Mouse (Mus musculus) megakaryocyte, embryonic 14.5 days (primary cell): ENCODE results near the gene Gm5485.

Experiments used
- FLI1 ChIP-seq: IDR thresholded peaks from 2 replicates; pipeline ENCODE4 v1.6.1; 2012; ENCODE audit warnings: low read length, inconsistent platforms, mixed read lengths
- GATA1 ChIP-seq: IDR thresholded peaks from 3 replicates; pipeline ENCODE4 v1.6.1; 2012; ENCODE audit warnings: mixed read lengths, low read length, inconsistent platforms, borderline replicate concordance

DNA sequence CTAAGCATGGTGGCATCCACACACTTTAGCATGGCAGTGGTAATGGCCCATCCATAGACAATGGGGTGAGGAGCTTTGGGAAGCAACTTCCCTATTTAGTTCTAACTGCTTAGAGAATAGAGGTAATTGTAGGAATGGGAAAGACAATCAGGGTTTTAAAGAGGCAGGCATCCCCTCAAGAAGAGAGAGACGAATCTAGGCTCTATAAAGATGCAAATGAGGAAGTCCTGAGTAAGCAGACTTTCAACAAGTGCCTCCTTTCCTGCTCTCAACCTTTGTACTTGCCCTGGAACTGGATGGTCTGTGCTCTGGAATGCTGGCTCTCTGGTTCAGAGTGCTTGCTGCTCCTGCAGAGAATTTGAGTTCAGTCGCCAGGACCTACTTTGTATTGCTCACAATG, 10.3 kb upstream of the Gm5485 start:
- TF ChIP-seq GATA1, result no peak
- no peak for TF ChIP-seq FLI1
